Mouse (Mus musculus) adrenal gland (tissue): Measurements from ENCODE around the gene Plscr3.

Experiments used
- intact Hi-C: fragments of 180-260 bp; cut with DNase I; formaldehyde crosslinking; loops from one replicate; pipeline ENCODE4 v1.15.1; 2025

Plscr3 gene

GRCm38 (mm10) chr11:69822080-69822479 lies 24.1 kb upstream of the Plscr3 start, which contains the start of gene Spem1:
TSS of gene Spem1 (minus strand) at chr11:69822180.
- intact Hi-C loops: no loop called here

GRCm38 (mm10) chr11:69823456-69823855 lies 22.7 kb upstream of the Plscr3 start:
- intact Hi-C loops: no loop called here

GRCm38 (mm10) chr11:69828832-69829231 lies 17.3 kb upstream of the Plscr3 start:
- intact Hi-C loops: no loop called here

GRCm38 (mm10) chr11:69833554-69833953 lies 12.6 kb upstream of the Plscr3 start:
- intact Hi-C loops: no loop called here

- intact Hi-C loops: no loop called here
Measured at GRCm38 (mm10) chr11:69834001-69834549, 12.1 kb upstream of the Plscr3 start.

GRCm38 (mm10) chr11:69835326-69835965 lies 10.7 kb upstream of the Plscr3 start:
- intact Hi-C loops: loop anchor here (5.0 kb wide), 1 partner anchor 33 kb away; the partner anchor contains the start of gene Fgf11

GRCm38 (mm10) chr11:69835966-69836335 lies 10.2 kb upstream of the Plscr3 start:
- intact Hi-C loops: loop anchor here (5.0 kb wide), 1 partner anchor 34 kb away; the partner anchor contains the start of gene Fgf11

GRCm38 (mm10) chr11:69836703-69837576 lies 9.2 kb upstream of the Plscr3 start:
- intact Hi-C loops: loop anchor here (5.0 kb wide), 1 partner anchor 35 kb away; the partner anchor contains the start of gene Fgf11

- intact Hi-C loops: loop anchor here (5.0 kb wide), 1 partner anchor 35 kb away; the partner anchor contains the start of gene Fgf11
Measured at GRCm38 (mm10) chr11:69837604-69837951, 8.6 kb upstream of the Plscr3 start, which contains the start of gene Nlgn2. TSS of gene Nlgn2 (minus strand) at chr11:69837784.

GRCm38 (mm10) chr11:69837952-69838713 lies 8.0 kb upstream of the Plscr3 start, which contains the start of gene Tmem256:
TSS of gene Tmem256 (plus strand) at chr11:69838514.
- intact Hi-C loops: loop anchor here (5.0 kb wide), 1 partner anchor 36 kb away; the partner anchor contains the start of gene Fgf11

GRCm38 (mm10) chr11:69838714-69839104 lies 7.5 kb upstream of the Plscr3 start:
- intact Hi-C loops: loop anchor here (5.0 kb wide), 1 partner anchor 36 kb away; the partner anchor contains the start of gene Fgf11

GRCm38 (mm10) chr11:69846738-69847688 lies 837 bp downstream of the Plscr3 start:
- intact Hi-C loops: no loop called here

- intact Hi-C loops: no loop called here
Measured at GRCm38 (mm10) chr11:69848021-69848420, 1.8 kb downstream of the Plscr3 start.

- intact Hi-C loops: no loop called here
Measured at GRCm38 (mm10) chr11:69849128-69849527, 3.0 kb downstream of the Plscr3 start.

GRCm38 (mm10) chr11:69849884-69850283 lies 3.7 kb downstream of the Plscr3 start:
- intact Hi-C loops: no loop called here

GRCm38 (mm10) chr11:69850754-69851153 lies 4.6 kb downstream of the Plscr3 start:
- intact Hi-C loops: no loop called here

GRCm38 (mm10) chr11:69853994-69854393 lies 7.8 kb downstream of the Plscr3 start:
- intact Hi-C loops: no loop called here

GRCm38 (mm10) chr11:69854680-69855079 lies 8.5 kb downstream of the Plscr3 start:
- intact Hi-C loops: no loop called here

GRCm38 (mm10) chr11:69855347-69855746 lies 9.2 kb downstream of the Plscr3 start:
- intact Hi-C loops: no loop called here
